In genomic region chr4:43478906-43479832, GRCm38 (mm10) we compare ENCODE assay signal across 1 mouse cellular context.
TF ChIP-seq lines count a peak whose summit lies in the region.

No protein-coding gene starts in this region.

TF ChIP-seq in CH12.LX, 34 proteins besides CTCF, POLR2A, EP300 and RAD21 (continued from another document):
- 0 out of 2 replicates have a peak, but pooled peaks have one; percentile 25 for TF ChIP-seq NRF1 (IDR thresholded peaks at IDR 0.05; ENCODE audit: low read depth, low read length)
- peak; percentile 50; the same call in 1 of the 2 replicates for TF ChIP-seq ZC3H11A (IDR thresholded peaks at IDR 0.05; ENCODE audit: low read depth, low read length)
- no peak for TF ChIP-seq RCOR1 (conservative IDR thresholded peaks at IDR 0.05; ENCODE audit: low read depth, low read length)
- no peak for TF ChIP-seq USF1 (IDR thresholded peaks at IDR 0.05; ENCODE audit: low read depth, low read length)
- no peak for TF ChIP-seq SIN3A (IDR thresholded peaks at IDR 0.05; ENCODE audit: low read length)
- 0 out of 2 replicates have a peak, but pooled peaks have one; percentile 47 for TF ChIP-seq TBP (conservative IDR thresholded peaks at IDR 0.05; ENCODE audit: low read depth, low read length)
- TF ChIP-seq JUND (conservative IDR thresholded peaks at IDR 0.05; ENCODE audit: low read depth, low read length) = no peak
- TF ChIP-seq TCF12 (IDR thresholded peaks at IDR 0.05; ENCODE audit: low read depth, low read length) = no peak
- TF ChIP-seq PAX5 (IDR thresholded peaks at IDR 0.05; ENCODE audit: low read length) = no peak
- TF ChIP-seq IRF4 (IDR thresholded peaks at IDR 0.05; ENCODE audit: low read depth, low read length) = 0 out of 2 replicates have a peak, but pooled peaks have one; percentile 11
